Mouse (Mus musculus) frontal cortex, postnatal 25 days (tissue): Measurements from ENCODE around the gene Eml4.

Experiments used
- DNase-seq, 2 experiments: peaks; one replicate each; pipeline ENCODE4 v3.0.0; 2022; ENCODE audit warnings: low spot score in 2 of 2

Gene Eml4

GRCm38 (mm10) chr17:83340895-83341524 is 9.7 kb upstream of the Eml4 start:
- DNase-seq = no peak

DNA sequence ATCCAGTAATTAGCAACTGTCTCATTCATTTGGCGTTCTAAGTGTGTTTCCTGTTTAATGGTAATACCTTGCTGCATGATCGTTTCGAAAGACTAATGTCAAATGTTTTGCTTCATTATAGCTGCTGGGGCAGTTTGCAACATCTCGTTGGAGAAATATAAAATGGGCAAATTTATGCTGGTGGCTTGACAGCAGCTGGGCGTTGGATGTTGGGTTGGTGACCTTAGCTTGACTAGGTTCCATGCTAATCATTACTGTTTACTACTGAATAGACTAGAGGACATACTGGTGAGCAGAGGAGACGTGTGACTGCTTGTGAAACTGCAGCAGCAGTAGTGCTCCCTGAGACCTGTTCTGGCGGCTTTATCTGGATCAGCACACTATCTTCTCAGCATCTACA is 6.5 kb upstream of the Eml4 start:
- no peak for DNase-seq

- no peak for DNase-seq
Observed at GRCm38 (mm10) chr17:83348056-83348822, 2.5 kb upstream of the Eml4 start.

DNA sequence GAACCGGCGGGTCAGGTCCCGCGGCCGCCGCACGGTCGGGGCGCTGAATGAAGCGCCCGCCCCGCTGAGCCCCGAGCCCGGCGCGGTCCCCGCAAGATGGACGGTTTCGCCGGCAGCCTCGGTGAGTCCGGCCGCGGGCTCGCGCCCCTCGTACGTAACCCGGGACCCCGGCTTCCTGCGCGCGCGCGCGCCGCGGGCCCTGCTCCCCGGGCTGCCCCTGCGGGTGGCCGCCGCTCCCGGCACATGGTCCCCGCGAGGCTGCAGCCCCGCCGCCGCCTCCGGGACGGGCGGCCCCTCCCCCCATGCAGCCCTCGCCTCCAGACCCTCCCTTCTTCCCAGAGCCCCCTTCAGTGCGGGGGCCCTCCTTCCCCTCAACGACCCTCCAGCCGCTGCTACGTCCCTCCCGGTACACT is 394 bp downstream of the Eml4 start:
- peak in 1 of 2 experiments; percentile 6 for DNase-seq

DNA sequence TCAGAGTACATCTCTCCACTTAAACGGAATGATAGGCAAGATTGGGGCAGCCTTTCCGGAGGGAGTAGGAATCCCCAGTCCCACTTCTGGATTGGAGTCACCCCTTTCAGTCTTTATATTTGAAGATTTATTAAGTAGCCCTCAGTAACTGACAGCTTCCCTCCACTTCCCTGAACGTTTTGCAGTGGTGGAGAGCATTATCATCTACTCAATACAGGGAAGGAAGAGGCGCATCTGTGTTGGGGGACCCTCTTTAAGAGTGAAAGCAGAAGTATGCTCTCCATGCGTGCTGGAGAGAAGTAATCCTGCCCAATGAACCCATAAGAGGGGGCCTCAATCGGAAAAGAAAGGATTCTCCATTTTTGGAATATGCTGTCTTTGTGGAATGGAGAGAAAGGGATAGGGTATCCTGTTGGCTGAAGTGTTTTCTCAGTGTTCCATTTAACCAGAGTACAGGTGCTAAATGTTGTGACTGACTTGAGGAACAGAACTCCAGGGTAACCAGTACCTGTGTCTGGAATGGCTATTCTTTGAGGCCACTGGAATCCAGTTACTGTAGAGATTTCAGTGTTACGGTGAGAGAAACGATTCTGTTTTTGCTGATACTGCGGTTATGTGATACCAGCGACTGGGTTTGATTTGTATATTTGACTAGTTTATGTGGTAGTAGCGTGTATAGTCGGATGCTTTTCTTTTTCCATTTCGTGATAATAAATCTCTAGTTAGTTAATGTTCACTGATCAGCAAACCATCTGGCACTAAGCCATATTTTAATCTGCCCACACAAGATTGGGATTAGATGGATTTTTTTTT is 1.1 kb downstream of the Eml4 start:
- DNase-seq = no peak

GRCm38 (mm10) chr17:83352456-83352855 is 1.7 kb downstream of the Eml4 start:
- no peak for DNase-seq

DNA sequence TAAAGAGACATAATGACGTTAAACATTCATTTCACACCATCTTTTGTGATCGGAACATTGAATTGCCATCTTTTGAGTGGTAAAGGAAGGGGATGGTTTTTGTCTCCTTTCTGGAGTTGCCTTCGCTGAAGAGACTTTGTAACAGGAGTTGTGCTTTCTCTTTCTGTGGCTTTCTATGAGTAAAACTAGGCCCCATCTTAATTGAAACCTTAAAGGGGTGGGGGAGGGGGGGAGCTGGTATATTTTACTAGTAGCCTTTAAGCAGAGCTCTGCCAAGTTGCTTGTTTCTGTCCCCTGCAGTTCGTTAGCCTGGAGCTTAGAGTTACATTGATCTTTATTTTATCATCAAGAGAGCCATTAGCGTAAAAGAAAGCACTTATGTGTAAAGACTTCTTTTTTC is 2.3 kb downstream of the Eml4 start:
- no peak for DNase-seq

- DNase-seq = no peak
Observed at GRCm38 (mm10) chr17:83353460-83353859, 2.7 kb downstream of the Eml4 start.

DNA sequence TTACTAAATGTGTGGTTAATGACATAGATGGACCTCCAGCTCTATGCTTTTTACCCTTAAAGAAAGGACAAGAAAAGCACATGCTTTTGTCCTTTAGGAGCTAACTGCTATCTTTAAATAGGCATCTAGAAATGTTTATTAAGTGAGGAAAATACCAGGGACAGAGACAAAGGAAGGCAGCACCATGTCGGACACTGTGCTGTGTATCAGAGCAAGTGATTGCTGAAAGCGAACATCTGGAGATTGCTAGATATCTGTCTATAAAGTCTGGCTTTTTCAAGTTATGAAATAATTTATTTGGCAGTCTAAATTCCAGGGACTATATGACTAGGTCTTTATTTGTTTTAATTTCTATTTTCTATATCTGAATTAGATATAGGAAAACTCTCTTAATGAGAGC is 4.8 kb downstream of the Eml4 start:
- no peak for DNase-seq

GRCm38 (mm10) chr17:83359934-83360333 is 9.2 kb downstream of the Eml4 start:
- DNase-seq = no peak

DNA sequence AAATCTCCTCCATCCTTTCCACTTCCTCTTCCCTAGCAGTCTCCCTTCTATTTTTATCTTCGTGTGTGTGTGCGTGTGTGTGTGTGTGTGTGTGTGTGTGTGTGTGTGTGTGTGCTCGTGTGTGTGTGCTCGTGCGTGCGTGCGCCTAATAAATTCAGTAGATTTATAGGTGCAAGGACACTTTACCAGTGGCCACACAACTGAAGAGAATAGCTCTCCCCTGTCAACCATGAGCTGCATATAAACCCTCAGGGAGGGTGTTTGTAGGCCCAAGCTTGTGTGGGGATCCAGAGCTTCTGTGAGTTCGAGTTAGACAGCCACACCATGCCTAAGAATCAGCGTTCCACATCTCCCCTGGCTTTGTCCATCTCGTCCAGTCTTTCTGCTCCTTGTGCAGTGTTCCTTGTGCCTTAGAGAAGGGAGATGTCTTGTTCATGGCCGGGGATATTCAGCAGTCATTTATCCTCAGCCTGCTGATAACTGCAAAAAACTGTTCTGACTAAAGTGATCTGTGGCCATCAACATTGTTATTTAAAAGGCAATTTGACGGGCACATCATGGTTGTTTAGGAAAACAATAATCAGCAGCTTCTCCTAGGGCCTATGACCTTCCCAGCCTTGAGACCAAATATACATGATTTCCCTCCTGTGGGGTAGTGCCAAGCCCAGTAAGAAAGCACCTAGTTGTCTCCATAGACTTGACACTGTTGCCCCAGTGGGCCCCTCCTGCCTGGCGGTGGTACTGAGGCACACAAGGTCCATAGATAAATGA is 10.2 kb downstream of the Eml4 start:
- no peak for DNase-seq

- no peak for DNase-seq
Observed at GRCm38 (mm10) chr17:83363081-83363480, 12.3 kb downstream of the Eml4 start.

GRCm38 (mm10) chr17:83364296-83364695 is 13.6 kb downstream of the Eml4 start:
- no peak for DNase-seq

GRCm38 (mm10) chr17:83365130-83365529 is 14.4 kb downstream of the Eml4 start:
- DNase-seq = no peak

DNA sequence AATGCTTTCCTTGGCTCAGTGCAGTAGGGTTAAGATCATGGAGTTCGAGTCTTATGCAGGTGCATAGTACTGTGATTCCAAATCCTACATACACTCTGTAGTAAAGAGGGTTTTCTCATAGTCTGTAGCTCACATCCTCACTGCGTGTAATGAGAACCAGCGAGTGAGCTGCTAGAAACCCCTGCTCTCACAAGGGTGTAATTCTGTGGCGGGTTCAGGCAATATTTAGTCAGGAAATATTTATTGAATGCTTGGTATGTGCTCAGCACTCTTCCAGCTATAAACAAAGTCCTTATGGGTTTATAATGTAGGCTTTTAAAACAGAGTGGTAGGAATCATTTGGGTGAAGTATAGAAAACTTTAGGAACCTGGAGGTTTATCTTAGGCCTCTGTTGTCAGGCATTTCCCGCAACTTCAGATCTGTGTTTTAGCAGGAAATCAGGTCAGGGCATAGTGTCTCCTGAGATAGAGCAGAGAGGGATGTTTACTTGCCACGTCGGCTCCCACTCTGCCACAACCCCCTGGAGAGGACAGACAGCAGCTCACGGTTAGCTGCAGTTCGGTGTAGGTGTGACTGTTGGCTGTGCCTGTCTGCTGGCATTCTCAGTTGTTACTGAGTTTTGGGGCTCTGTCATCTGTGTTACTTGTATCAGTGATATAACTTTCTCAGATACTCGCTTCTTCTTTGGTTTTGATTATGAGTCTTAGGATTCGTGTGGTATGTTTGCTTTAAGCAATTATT is 15.1 kb downstream of the Eml4 start:
- DNase-seq = no peak

DNA sequence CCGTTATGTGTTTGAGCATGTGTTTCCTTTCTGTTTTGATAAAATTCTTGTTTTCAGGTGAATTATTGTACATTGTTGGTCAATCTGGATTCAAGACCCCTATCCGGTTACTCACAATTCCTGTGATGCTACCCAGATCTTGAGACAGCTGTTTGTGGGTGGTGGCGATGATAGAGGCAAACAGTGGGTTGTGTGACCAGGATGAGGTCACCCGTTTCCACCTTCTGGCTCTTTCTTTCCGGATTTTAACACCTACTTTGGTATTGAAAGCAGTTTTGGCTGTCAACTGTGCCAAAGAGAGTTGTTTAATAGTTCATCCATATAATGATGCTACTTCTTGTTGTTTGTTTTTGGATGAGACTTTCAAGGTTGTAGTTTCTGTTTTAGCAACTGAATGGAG is 16.7 kb downstream of the Eml4 start:
- DNase-seq = no peak

DNA sequence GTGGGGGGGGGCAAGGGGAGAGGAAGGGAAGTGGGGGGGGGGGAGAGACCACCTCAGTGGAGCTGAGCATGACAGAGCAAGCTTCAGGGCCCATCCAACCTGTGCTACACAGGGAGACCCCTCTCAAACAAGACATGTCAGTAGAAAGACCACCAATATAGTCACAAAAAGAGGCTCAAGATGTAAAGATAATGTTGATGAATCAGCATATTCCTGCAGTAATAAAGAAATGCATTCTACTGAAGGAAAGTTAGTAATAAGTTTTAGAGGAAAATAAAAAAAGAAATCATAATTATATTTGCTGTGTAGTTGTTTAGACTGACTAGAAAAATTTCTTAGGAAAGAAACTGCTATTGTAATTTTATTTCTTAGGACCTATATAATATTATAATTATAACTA is 23.4 kb downstream of the Eml4 start:
- no peak for DNase-seq

DNA sequence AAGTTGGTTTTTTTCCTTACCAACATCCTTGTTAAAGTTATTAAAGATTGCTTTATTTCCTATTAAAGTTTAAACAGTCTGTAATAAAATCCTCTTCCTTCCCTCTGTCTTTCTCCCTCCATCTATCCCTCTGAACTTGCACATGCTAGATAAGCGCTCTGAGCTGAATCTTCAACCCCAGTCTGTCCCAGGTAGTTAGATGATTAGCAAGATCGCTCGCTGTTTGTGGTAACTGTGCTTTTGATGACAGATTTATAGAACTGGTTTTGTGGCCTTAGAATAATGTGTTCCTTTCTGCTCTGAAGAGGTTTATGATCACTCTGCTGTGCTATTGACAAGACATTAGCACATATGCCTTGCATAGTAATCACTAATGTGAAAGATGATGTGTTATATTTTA is 25.1 kb downstream of the Eml4 start:
- no peak for DNase-seq

DNA sequence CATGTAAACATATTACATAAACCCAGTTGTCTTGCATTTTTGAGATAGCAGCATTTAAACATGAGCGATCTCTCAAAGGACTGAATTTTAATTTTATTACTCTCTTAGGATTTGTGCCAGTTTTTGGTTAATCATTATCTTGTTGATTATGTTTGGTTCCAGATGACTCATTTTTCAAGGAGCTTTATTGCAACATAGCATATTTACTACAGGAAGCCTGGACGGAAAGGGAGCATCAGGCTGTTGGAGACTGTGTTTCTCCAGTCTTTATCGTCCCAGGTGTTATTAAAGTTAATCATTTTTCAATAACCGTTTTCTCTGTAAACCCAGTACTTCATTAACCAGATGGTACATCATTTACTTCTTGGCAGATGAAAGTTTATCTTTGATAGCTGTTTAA is 26.1 kb downstream of the Eml4 start:
- no peak for DNase-seq

GRCm38 (mm10) chr17:83377755-83378443 is 27.2 kb downstream of the Eml4 start:
- no peak for DNase-seq

DNA sequence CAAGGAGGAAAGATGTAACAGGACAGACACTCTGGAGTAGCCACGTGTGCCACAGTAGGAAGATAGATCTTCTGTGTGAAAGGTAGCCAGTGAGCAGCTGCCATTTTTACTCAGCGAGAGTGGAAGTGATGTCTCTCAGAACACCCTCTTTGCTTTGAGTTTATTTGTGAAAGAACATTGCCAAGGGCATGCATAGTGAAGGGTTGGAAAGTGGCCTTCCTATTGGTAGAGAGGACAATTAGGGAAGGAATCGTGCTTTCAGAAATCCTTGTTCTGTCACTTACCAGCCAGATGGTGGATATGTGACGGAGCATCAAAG is 27.7 kb downstream of the Eml4 start:
- DNase-seq = no peak
